Comparison of ENCODE assay signal across 28 mouse cellular contexts in the genomic region with DNA sequence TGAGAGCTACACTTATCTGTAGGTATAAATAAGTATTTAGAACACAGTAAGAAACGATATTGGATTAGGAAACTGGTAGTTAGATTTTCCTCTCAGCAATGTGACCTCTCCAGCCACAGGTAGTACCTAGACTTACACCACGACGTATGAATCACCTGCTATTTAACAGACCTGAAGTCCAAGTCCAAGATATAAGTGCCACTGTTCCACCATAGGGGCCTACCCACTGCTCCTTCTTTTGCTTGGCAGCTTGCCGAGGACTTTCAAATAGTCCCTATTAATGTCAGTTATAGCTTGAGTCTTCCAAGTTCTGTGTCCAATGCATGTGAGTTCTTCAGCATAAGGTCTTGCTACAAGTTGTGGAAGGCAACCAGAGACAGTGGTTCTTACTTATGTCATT.
"Had no signal": no experiment of that assay in that cellular context is flagged by ENCODE, and none has a peak within 500 bp of the region (broad histone marks: within the 10 kb centered on the region; RNA-seq: fewer than 3 reads in every experiment).

No protein-coding gene starts in this region.

- DNase-seq: cerebellum, adult 2 months; cerebellum, adult 8-10 months; cerebellum, adult 9-10 months; cerebellum, adult 9-11 months; cerebellum, postnatal 10 days; cerebellum, postnatal 14 days; cerebellum, postnatal 25 days; cerebellum, postnatal 36 days; embryo, embryonic 11 days; forebrain, postnatal 0 days; gastrocnemius, adult 2 months; gastrocnemius, postnatal 10 days; gastrocnemius, postnatal 14 days; gastrocnemius, postnatal 25 days; gastrocnemius, postnatal 36 days; heart, adult 18-20 months; heart, adult 2 months had no signal

- H3K36me3 ChIP-seq: embryonic facial prominence, embryonic 10.5 days; embryonic facial prominence, embryonic 12.5 days; embryonic facial prominence, embryonic 15.5 days; forebrain, embryonic 10.5 days; forebrain, embryonic 12.5 days; forebrain, embryonic 15.5 days had no signal

- H3K9me3 ChIP-seq: embryonic facial prominence, embryonic 10.5 days; embryonic facial prominence, embryonic 12.5 days; embryonic facial prominence, embryonic 13.5 days; embryonic facial prominence, embryonic 15.5 days; forebrain, embryonic 10.5 days; forebrain, embryonic 12.5 days; forebrain, embryonic 13.5 days; forebrain, embryonic 15.5 days had no signal

- H3K27me3 ChIP-seq: embryonic facial prominence, embryonic 12.5 days; embryonic facial prominence, embryonic 13.5 days; embryonic facial prominence, embryonic 15.5 days; forebrain, embryonic 12.5 days; forebrain, embryonic 13.5 days; forebrain, embryonic 15.5 days had no signal

- H3K4me3 ChIP-seq: embryonic facial prominence, embryonic 10.5 days; embryonic facial prominence, embryonic 12.5 days; embryonic facial prominence, embryonic 13.5 days; embryonic facial prominence, embryonic 15.5 days; erythroblast, embryonic 14.5 days; forebrain, embryonic 10.5 days; forebrain, embryonic 12.5 days; forebrain, embryonic 13.5 days; forebrain, embryonic 15.5 days; gastrocnemius, adult 2 months; heart, adult 2 months had no signal

- ATAC-seq: forebrain, embryonic 13.5 days; forebrain, embryonic 14.5 days; forebrain, embryonic 15.5 days; forebrain, embryonic 16.5 days; forebrain, postnatal 0 days had no signal

- H3K4me2 ChIP-seq: embryonic facial prominence, embryonic 12.5 days; embryonic facial prominence, embryonic 13.5 days; embryonic facial prominence, embryonic 15.5 days; forebrain, embryonic 12.5 days; forebrain, embryonic 13.5 days; forebrain, embryonic 15.5 days had no signal

- H3K4me1 ChIP-seq: embryonic facial prominence, embryonic 12.5 days; embryonic facial prominence, embryonic 13.5 days had no signal

- H3K9ac ChIP-seq: embryonic facial prominence, embryonic 12.5 days; embryonic facial prominence, embryonic 13.5 days; embryonic facial prominence, embryonic 15.5 days; forebrain, embryonic 12.5 days; forebrain, embryonic 13.5 days; forebrain, embryonic 15.5 days; forebrain, postnatal 0 days had no signal

- H3K27ac ChIP-seq: embryonic facial prominence, embryonic 10.5 days; embryonic facial prominence, embryonic 12.5 days; embryonic facial prominence, embryonic 13.5 days; embryonic facial prominence, embryonic 15.5 days; forebrain, embryonic 10.5 days; forebrain, embryonic 12.5 days; forebrain, embryonic 13.5 days; forebrain, embryonic 15.5 days; gastrocnemius, adult 2 months; heart, adult 2 months had no signal
